Mouse (Mus musculus): ENCODE measurements at regions not wholly inside any gene's neighbourhood (a gene's known extent, or its start where the extent isn't known, plus 50 kb on each side); places are given as distances from the start of the nearest gene placed in this dataset.
"Not testable (repeated sequence)": the region's sequence is repeated elsewhere in the genome, so short reads cannot be mapped to it uniquely, and the experiment has no call there.

- H3K27ac ChIP-seq (ENCODE audit: low read depth) = no peak overlapping the region
- H3K9ac ChIP-seq (replicated peaks; ENCODE audit: low read depth, low read length) = no peak overlapping the region
- ATAC-seq (ENCODE audit: insufficient read depth, low read depth) (no peak), DNase-seq (ENCODE audit: low spot score) (no peak)
- H3K36me3 ChIP-seq (replicated peaks; ENCODE audit: control insufficient read depth, insufficient read depth, low read length) = no peaks in the 10 kb centered on the region
- WGBS = 78% methylated on average over 3 of the region's 3 CpGs
- H3K4me3 ChIP-seq (ENCODE audit: low read depth, low read length) = no peak overlapping the region
- TF ChIP-seq EP300 (IDR thresholded peaks at IDR 0.05; ENCODE audit: low read depth) (no peak), CTCF (IDR thresholded peaks at IDR 0.05; ENCODE audit: low read depth) (no peak)
- H3K4me1 ChIP-seq (ENCODE audit: control insufficient read depth, insufficient read depth) = no peaks in the 10 kb centered on the region
- no peaks in the 10 kb centered on the region for H3K27me3 ChIP-seq (ENCODE audit: control insufficient read depth, insufficient read depth, low read length)
- no peaks in the 10 kb centered on the region for H3K9me3 ChIP-seq (replicated peaks; ENCODE audit: control insufficient read depth, low read length)
- no peak overlapping the region for H3K4me2 ChIP-seq (ENCODE audit: low read depth, low read length)
These were observed 660.1 kb upstream of the Pou3f2 start for GRCm38 (mm10) chr4:23148097-23148849.

GRCm38 (mm10) chr4:23133386-23133785, 645.2 kb upstream of the Pou3f2 start:
- 34% methylated on average over 2 of the region's 2 CpGs for WGBS
- H3K27ac ChIP-seq (ENCODE audit: low read depth) = no peak overlapping the region
- DNase-seq (ENCODE audit: low spot score) = no peak
- no peak for TF ChIP-seq CTCF (IDR thresholded peaks at IDR 0.05; ENCODE audit: low read depth)
- no peak for TF ChIP-seq EP300 (IDR thresholded peaks at IDR 0.05; ENCODE audit: low read depth)
- H3K9me3 ChIP-seq (replicated peaks; ENCODE audit: control insufficient read depth, low read length) = no peaks in the 10 kb centered on the region
- H3K4me3 ChIP-seq (ENCODE audit: low read depth, low read length) = no peak overlapping the region
- H3K4me2 ChIP-seq (ENCODE audit: low read depth, low read length) = no peak overlapping the region
- no peak for ATAC-seq (ENCODE audit: insufficient read depth, low read depth)
- H3K9ac ChIP-seq (replicated peaks; ENCODE audit: low read depth, low read length) = no peak overlapping the region
- H3K36me3 ChIP-seq (replicated peaks; ENCODE audit: control insufficient read depth, insufficient read depth, low read length) = no peaks in the 10 kb centered on the region
- H3K4me1 ChIP-seq (ENCODE audit: control insufficient read depth, insufficient read depth) = no peaks in the 10 kb centered on the region
- H3K27me3 ChIP-seq (ENCODE audit: control insufficient read depth, insufficient read depth, low read length) = no peaks in the 10 kb centered on the region

GRCm38 (mm10) chr4:23101452-23101851, 613.3 kb upstream of the Pou3f2 start:
- not testable (repeated sequence) for H3K4me1 ChIP-seq (ENCODE audit: control insufficient read depth, insufficient read depth); H3K4me3 ChIP-seq (ENCODE audit: low read depth, low read length); H3K36me3 ChIP-seq (replicated peaks; ENCODE audit: control insufficient read depth, insufficient read depth, low read length); H3K27me3 ChIP-seq (ENCODE audit: control insufficient read depth, insufficient read depth, low read length); H3K4me2 ChIP-seq (ENCODE audit: low read depth, low read length); H3K27ac ChIP-seq (ENCODE audit: low read depth); DNase-seq (ENCODE audit: low spot score); H3K9ac ChIP-seq (replicated peaks; ENCODE audit: low read depth, low read length); H3K9me3 ChIP-seq (replicated peaks; ENCODE audit: control insufficient read depth, low read length); ATAC-seq (ENCODE audit: insufficient read depth, low read depth)
- WGBS = 85% methylated on average over 2 of the region's 2 CpGs

- H3K9me3 ChIP-seq (replicated peaks; ENCODE audit: control insufficient read depth, low read length) = no peaks in the 10 kb centered on the region
These were observed 591.4 kb upstream of the Pou3f2 start for GRCm38 (mm10) chr4:23079521-23079920.

GRCm38 (mm10) chr4:23077603-23078002, 589.4 kb upstream of the Pou3f2 start:
- WGBS = 38% methylated on average over 2 of the region's 2 CpGs
- no peaks in the 10 kb centered on the region for H3K4me1 ChIP-seq (ENCODE audit: control insufficient read depth, insufficient read depth)

More at GRCm38 (mm10) chr4:23079521-23079920, 591.4 kb upstream of the Pou3f2 start:
- Histone ChIP-seq H3K27me3 (ENCODE audit: control insufficient read depth, insufficient read depth, low read length) (no peaks in the 10 kb centered on the region), H3K9ac (replicated peaks; ENCODE audit: low read depth, low read length) (no peak overlapping the region), H3K4me1 (ENCODE audit: control insufficient read depth, insufficient read depth) (no peaks in the 10 kb centered on the region), H3K4me3 (ENCODE audit: low read depth, low read length) (no peak overlapping the region), H3K4me2 (ENCODE audit: low read depth, low read length) (no peak overlapping the region), H3K27ac (ENCODE audit: low read depth) (no peak overlapping the region), H3K36me3 (replicated peaks; ENCODE audit: control insufficient read depth, insufficient read depth, low read length) (no peaks in the 10 kb centered on the region)
- 79% methylated on average over 5 of the region's 5 CpGs for WGBS
- no peak for TF ChIP-seq EP300 (IDR thresholded peaks at IDR 0.05; ENCODE audit: low read depth)
- DNase-seq (ENCODE audit: low spot score) (no peak), ATAC-seq (ENCODE audit: insufficient read depth, low read depth) (no peak)

More at GRCm38 (mm10) chr4:23077603-23078002, 589.4 kb upstream of the Pou3f2 start:
- H3K4me2 ChIP-seq (ENCODE audit: low read depth, low read length) = no peak overlapping the region
- H3K9ac ChIP-seq (replicated peaks; ENCODE audit: low read depth, low read length) = no peak overlapping the region
- no peaks in the 10 kb centered on the region for H3K27me3 ChIP-seq (ENCODE audit: control insufficient read depth, insufficient read depth, low read length)
- ATAC-seq (ENCODE audit: insufficient read depth, low read depth) = no peak
- no peak overlapping the region for H3K4me3 ChIP-seq (ENCODE audit: low read depth, low read length)
- no peaks in the 10 kb centered on the region for H3K36me3 ChIP-seq (replicated peaks; ENCODE audit: control insufficient read depth, insufficient read depth, low read length)
- TF ChIP-seq CTCF (IDR thresholded peaks at IDR 0.05; ENCODE audit: low read depth) (no peak), EP300 (IDR thresholded peaks at IDR 0.05; ENCODE audit: low read depth) (no peak)
- H3K27ac ChIP-seq (ENCODE audit: low read depth) = no peak overlapping the region
- no peaks in the 10 kb centered on the region for H3K9me3 ChIP-seq (replicated peaks; ENCODE audit: control insufficient read depth, low read length)
- DNase-seq (ENCODE audit: low spot score) = no peak
